In the genomic region with DNA sequence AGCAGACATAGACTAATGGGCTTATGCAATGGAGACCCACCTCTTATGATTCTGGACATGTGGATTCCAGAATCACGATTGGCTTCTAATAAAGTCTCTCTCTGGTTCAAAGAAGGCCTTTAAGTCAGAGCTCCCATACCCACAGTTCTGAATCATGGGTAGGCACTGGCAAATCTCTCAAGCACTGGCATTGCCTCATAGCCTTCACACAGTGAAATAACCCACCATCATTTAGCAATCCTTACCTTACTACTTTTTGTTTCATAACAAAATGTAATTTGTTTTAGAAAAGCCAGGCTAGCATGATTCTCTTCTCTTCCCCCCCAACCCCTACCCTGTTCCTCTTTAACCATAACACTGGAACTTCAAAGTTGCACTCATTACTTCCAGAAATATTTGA, we compare ENCODE assay signal across 19 mouse cellular contexts.
"Had no signal": no experiment of that assay in that cellular context is flagged by ENCODE, and none has a peak within 500 bp of the region (broad histone marks: within the 10 kb centered on the region; RNA-seq: fewer than 3 reads in every experiment).

No protein-coding gene starts in this region.

- H3K4me3 ChIP-seq: liver, embryonic 15.5 days; lung, embryonic 15.5 days; megakaryocyte, embryonic 14.5 days; midbrain, embryonic 13.5 days; midbrain, embryonic 15.5 days; neural tube, embryonic 12.5 days; stomach, embryonic 15.5 days had no signal

- H3K36me3 ChIP-seq: liver, embryonic 15.5 days; lung, embryonic 15.5 days; midbrain, embryonic 13.5 days; midbrain, embryonic 15.5 days; neural tube, embryonic 12.5 days; stomach, embryonic 15.5 days had no signal

- H3K9me3 ChIP-seq: liver, embryonic 15.5 days; lung, embryonic 15.5 days; megakaryocyte, embryonic 14.5 days; midbrain, embryonic 13.5 days; midbrain, embryonic 15.5 days; neural tube, embryonic 12.5 days; stomach, embryonic 15.5 days had no signal

- H3K4me2 ChIP-seq: liver, embryonic 15.5 days; lung, embryonic 15.5 days; midbrain, embryonic 11.5 days; midbrain, embryonic 13.5 days; midbrain, embryonic 15.5 days; neural tube, embryonic 12.5 days; stomach, embryonic 15.5 days had no signal

- H3K4me1 ChIP-seq: liver, embryonic 15.5 days; lung, embryonic 15.5 days; midbrain, embryonic 13.5 days; midbrain, embryonic 15.5 days; neural tube, embryonic 12.5 days; stomach, embryonic 15.5 days had no signal

- ATAC-seq: liver, postnatal 0 days; midbrain, embryonic 13.5 days; midbrain, embryonic 15.5 days had no signal

- DNase-seq: liver, postnatal 0 days; lung, adult 2 months; lung, postnatal 14 days; lung, postnatal 36 days; retina, postnatal 1 day; right cerebral cortex, adult 18-20 months; right cerebral cortex, postnatal 25 days; thymus, postnatal 14 days; thymus, postnatal 36 days had no signal

- H3K27me3 ChIP-seq: liver, embryonic 15.5 days; lung, embryonic 15.5 days; megakaryocyte, embryonic 14.5 days; midbrain, embryonic 13.5 days; midbrain, embryonic 15.5 days; neural tube, embryonic 12.5 days; stomach, embryonic 15.5 days had no signal

- H3K27ac ChIP-seq: liver, embryonic 15.5 days; lung, embryonic 15.5 days; macrophage; midbrain, embryonic 13.5 days; midbrain, embryonic 15.5 days; neural tube, embryonic 12.5 days; stomach, embryonic 15.5 days; stomach, postnatal 0 days had no signal

- H3K9ac ChIP-seq: liver, embryonic 15.5 days; liver, postnatal 0 days; lung, embryonic 15.5 days; midbrain, embryonic 13.5 days; midbrain, embryonic 15.5 days; neural tube, embryonic 12.5 days; stomach, embryonic 15.5 days had no signal
